Mouse (Mus musculus) CH12.LX (cell line): Measurements from ENCODE around the gene Tmprss6.

ENCODE experiments used
- RCOR1 ChIP-seq: conservative IDR thresholded peaks from 2 replicates; pipeline ENCODE4 v1.6.1; 2012; ENCODE audit warnings: low read depth, mild to moderate bottlenecking, inconsistent platforms, low read length, improper control_type of control experiment
- USF1 ChIP-seq: IDR thresholded peaks from 2 replicates; pipeline ENCODE4 v1.6.1; 2014; ENCODE audit warnings: low read depth, mild to moderate bottlenecking, inconsistent platforms, low read length, improper control_type of control experiment

DNA sequence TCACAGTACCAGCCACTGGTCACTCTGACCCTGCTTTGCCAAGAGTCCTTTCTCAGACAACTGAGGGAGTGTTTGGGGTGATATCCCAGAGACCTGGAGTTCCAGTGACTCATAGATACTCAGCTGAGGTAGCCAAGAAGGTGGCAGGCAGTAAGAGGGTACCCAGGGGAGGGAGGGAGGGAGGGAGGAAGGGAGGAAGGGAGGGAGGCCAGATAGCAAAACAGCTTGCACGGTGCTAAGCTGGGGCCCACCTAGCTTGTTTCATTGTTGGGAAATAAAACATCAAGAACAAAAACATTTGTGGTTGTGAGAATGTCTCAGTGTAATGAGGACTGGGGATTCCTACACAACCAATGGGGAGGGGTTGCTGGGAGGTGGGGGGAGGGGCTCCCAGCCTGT lies 54.7 kb downstream of the Tmprss6 start:
- TF ChIP-seq RCOR1 (no peak), USF1 (no peak)
